Mouse (Mus musculus): ENCODE measurements at regions not wholly inside any gene's neighbourhood (a gene's known extent, or its start where the extent isn't known, plus 50 kb on each side); places are given as distances from the start of the nearest gene placed in this dataset.

DNA sequence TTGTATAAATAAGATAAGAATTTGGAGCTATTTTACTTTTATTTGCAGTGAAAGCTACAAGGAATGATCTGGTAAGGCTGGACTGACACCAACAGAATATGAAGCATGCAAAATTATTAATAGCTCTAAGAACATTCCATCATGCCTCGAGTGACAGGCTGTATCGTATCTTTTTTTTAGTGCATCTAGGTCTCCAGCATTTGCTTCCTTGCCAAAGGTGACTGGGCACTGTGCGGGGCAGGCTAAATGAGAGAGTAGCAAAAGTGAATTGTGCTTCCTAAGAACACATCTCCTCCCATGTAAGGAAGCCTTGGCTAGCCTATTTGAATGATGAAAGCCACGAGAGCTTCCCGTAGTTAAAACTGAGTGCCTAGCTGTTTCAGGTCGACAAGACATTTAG, 261.5 kb upstream of the Ndst3 start:
- no peak for DNase-seq

DNA sequence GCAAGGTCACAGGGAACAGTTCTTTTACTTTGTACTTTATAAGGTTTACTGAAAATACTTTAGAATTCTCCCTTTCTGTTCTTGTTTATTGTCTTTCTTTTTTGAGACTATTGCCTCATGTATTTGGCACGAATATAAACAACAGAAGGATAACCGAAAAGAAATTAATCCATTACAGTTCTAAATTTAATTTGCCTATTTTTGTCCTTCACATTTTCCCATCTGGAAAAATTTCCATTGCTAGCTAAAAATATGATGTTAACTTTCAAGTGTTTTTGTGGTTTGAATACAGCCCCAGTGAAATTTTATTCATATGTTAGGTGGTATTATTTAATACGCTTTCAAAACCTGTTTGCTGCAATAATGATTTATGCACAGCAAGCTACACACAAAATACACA, 276.7 kb upstream of the Ndst3 start:
- no peak for DNase-seq

DNA sequence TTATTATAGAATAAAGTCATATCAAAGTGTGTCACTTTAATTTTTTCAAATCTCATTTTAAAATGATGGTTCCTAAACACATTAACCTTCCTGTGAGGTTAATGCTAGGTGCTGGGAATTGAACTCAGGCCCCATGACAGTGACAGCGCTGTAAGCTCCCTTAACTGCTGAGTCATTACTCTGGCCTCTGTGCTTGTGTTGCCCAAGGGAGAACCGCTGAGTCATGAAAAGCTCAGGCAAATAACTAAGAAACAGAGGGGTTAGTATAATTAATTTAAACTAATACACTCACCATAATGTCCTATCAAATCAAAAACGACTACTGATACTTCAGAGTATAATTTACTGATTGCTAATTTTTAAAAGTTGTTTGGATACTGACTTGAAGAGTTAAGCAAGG, 281.7 kb upstream of the Ndst3 start:
- DNase-seq: no peak

DNA sequence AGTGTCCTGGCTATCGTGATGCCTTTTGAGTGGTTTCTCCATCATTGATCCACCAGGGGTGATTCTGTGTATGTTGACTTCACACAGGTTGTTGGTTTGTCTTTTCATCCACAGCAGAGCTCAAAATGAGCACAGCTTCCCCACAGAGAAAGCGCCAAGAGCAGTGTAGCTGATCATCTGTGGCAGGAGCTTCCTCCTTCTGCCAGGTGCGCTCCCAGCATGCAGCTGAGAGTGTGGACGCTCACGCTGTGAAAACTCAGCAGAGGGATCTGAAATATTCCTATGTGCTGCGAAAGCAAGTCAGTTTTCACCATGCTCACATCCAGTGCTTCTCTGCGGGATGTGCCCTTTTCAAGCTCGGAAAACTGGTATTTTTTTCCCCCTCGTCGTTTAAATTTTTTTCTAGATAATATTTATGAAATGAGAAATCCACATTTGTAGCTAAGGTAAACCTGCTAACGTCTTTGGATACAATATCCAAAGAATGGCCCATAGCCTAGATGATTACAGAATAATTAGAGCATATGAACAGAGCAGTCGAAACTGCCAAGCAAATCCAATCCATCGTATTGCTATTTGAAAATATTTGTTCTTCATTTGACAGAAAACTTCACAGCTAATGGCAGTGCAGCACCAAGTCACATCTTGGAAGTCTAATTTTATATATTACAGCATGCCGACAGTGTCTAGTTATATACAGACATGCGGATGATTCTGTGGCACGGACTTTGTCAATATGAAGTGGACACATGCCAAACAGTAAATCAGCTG, 283.3 kb upstream of the Ndst3 start:
- DNase-seq: peak; percentile 27

DNA sequence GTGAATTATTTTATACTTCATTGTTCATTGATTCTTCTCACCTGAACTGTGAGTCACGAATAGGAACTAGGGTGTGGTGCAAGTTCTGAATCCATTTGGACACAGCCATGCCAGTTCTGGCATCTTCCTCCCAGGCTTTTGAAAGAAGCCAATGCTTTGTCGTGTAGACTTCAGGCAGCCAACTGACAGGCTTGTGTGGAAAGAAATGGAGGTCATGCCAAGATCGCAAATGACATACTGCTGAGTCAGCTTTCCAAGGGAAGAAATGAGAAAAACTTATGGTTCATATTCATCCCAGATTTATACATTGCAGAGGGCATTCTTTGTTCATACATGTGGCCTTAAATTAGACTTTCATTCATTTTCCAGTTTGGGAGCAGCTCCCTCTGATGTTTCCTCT, 285.8 kb upstream of the Ndst3 start:
- DNase-seq: no peak

DNA sequence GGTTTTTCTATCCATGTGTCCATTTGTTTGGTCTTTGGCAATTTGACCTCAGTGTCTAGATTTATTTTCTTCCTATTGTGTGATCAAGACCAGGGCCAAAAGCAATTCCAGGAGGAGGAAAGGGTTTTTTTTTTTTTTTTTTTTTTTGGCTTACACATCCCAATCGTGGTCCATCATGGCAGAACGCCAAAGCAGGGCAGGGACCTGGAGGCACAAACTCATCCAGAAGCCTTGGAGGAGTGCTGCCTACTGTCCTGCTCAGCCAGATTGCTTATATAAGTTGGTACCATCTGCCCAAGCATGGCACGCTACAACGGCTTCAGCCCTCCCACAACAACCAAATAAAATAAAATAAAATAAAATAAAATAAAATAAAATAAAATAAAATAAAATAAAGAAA, 286.5 kb upstream of the Ndst3 start:
- DNase-seq: no peak

DNA sequence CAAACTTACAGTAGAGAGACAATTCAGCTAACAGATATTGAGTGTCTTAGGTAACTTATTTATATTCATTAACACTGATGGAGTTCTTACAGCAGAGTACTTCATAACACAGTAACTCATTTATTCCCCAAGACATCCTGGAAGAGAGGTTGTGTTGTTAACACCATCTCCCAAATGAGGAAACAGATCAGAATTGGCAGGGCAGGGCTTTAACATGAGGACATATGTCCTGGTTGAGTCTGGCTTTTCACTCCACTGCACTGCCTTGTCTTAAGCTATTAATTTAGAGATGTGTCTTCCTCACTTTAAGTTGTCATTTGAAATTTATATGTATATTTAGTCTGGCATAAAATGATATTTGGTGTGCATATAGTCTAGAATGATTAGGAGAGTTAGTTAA, 292.4 kb upstream of the Ndst3 start:
- DNase-seq: no peak

DNA sequence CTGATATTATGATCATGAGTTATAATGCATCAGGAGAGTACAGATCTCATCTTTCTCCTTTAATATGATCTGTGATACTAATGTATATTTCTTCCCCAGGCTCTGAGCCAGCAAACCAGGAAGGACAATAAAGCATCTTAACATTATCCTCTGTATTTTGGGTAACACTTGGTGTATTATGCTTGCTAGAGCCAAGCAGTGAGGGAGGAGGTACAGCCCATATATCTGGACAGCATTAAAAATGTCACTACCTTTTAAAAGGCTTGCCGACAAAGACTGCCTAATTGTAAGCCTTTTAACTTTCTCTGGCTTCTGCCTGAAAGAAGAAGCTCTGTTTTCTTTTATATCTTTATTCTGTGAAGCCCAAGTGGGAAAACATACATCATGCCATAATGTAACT, 292.9 kb upstream of the Ndst3 start:
- no peak for DNase-seq

DNA sequence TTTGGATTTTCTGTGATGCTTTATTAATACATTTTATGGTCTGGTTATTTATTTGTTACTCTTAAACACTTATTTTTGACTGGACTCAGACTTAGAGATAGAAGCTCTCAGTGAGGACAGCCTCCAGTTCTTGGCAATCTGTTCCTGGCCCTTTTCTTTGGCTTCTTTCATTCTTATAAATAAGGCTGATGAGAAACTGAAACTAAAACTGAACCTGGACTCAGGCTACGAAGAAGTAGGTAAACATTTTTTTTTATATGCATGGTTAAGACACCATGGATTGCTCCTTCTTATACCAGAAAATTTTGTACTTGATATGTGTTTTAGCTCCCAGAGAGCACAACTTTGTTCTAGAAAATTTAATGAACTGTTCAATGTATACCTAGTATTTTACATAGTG, 293.4 kb upstream of the Ndst3 start:
- no peak for DNase-seq

DNA sequence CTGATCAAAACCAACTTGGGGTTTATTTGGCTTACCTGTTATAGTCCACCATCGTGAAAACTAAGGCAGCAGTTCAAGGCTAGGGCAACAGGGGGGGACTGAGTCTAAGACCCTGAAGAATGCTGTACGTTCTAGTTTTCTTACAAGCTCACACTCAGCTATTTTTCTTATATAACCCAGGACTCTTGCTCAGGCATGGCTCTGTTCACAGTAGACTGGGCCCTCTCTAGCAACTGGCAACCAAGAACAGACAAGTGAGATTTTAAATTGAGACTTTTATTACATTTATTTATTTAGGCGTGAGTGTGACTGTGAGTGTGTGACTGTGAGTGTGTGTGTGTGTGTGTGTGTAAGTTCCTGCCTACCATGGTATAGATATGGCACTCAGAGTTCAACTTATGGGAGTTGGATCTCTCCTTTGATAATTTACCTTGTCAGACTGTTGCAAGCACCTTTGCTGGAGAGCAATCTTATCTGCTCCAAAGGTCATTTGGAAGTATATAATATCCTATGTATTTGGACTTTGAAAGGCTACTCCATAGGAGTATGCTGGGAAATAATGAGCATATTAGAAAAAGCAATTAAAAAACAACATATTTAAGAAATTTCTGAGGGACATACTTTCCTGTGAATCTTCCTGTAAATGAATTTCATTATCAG, 309.4 kb upstream of the Ndst3 start:
- no peak for DNase-seq

DNA sequence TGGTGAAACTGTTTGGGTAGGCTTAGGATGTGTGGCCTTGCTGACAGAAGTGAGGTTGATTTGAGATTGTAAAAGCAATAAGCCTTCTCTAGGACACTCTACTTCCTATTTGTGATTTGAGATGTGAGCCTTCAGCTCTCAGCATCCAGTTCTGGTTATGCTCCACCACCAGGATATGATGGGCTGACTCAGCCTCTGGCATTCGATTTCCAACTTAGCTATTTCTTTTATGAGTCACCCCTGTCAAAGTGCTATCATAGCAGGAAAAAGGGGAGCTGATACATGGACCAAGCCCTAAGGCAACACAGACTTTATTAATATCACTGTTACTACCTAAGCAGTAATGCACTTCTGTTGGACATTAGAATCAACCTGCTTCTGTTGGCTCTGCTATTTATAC, 310.2 kb upstream of the Ndst3 start:
- no peak for DNase-seq

DNA sequence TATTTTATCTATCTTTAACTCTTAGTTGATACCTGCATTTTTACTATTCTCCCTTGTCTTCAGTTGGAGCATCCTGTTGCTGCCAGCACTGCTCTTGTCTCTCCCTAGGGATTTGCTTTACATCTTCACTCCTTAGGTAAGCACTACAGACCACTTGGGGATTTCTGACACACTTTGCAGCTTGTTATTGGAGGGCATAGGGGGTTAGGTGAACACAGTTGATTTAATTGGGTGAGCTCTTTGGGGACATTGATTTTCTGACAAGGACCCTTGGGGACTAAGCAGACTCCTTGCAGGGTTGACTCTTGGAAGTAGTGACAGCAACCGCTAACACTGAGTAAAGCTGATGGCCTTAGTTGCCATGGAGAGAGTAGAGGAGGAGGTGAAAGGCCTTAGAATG, 309.0 kb upstream of the Tram1l1 start:
- DNase-seq: no peak

DNA sequence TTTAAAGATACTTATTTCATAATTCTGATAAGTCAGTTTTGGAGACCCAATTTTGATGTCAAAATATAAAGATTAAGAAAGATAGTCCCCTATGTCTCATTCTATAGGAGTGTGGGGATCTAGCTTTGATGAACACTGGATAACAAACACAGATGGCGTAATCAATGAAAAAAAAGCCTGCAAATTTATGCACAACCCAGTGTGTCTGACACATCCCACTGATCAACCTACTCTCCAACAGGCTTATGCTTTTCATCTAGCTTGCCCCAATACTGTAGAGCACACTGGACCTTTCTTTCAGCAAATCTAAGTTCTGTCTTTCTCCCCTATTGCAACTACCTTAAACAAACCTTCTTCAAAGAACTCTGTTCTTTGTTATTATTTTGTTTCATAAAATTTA, 302.0 kb upstream of the Tram1l1 start:
- DNase-seq: no peak

DNA sequence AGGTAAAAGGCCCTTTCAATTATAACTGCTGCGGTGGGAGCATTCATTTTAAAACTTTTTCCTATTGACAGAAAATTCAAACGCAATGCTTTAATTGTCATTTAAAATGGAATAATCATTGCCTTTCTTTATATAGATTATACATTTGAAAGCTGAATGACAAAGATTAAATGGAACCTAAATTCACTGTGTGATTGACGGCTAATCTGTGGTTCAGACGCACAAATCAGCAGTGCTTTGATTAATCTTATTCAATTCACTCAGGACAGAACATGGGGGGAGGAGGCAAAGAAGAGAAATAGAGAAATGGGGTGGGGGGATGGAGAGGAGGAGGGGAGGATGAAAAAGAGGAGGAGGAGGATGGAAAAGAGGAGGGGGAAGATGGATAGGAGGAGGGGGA, 294.5 kb upstream of the Tram1l1 start:
- no peak for DNase-seq

DNA sequence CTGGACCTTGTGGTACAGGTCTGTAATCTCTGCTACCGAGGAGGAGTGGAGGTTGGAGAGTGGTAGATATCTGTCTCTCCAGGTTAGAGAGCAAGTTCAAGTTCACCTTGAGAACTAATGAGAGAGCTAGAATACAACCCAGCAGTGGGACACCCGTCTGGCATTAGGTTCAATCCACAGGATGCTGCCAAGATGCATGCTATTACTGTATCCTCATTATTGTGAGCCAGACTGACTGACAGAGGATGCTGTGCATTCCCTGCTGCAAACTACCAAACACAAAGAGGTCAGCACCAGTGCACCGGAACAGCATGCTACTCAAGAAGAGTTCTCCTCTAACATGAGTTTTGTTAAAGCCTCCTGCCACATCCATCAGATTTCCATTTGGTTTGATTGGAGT, 253.6 kb upstream of the Tram1l1 start:
- no peak for DNase-seq

DNA sequence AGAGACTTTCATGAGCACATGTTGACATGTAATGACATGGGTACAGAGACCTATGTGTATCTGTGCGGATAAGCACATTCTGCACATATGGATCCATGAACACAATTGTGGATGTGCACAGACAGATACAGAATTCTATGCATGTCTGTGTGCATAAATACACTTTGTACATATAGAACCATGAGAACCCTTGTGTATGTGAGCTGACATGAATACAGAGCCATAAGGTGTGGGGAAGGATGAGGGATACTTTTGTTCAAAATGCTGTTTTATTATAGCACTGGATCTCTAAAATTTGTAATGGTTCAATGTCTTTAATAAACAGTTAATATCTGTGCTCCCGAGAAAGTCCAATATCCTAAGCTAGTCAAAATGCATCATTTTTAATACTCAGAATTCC, 253.1 kb upstream of the Tram1l1 start:
- no peak for DNase-seq

DNA sequence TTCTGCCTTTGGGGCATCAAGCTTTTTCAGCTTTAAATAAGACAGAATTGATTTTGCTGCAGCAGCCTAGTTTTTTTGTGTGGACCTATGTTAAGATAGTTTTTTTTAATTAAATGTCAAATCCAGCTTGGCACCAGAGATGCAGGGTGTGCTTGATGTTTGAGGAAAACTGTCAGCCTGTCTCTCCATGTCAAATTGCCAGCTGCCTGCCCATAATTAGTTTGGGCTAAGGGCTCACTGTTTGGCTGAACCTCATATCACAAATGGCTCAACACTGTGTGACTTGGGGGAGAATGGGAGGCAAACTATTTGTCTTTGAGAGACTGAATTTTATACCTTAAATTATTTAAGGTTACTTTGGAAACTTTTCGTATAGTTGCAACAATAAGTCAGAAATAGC, 252.7 kb upstream of the Tram1l1 start:
- DNase-seq: no peak

DNA sequence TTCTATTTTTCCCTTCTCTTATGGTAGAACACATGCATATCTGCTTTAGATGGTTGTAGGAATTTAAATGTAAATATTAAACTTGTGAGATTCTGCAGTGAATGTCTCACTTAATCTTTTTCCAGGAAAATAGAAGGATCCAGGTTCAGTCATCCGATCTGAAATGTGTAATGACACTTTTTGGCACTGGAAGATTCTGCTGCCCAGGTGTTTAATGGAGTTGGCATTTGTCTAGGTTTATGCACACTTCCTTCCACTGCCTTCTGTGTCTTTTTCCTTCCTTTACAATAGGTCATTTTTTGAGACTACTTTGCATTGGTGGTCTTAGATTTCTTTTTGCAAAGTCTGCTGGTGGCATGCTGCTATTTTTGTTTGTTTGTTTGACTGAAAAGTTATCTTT, 251.5 kb upstream of the Tram1l1 start:
- no peak for DNase-seq

DNA sequence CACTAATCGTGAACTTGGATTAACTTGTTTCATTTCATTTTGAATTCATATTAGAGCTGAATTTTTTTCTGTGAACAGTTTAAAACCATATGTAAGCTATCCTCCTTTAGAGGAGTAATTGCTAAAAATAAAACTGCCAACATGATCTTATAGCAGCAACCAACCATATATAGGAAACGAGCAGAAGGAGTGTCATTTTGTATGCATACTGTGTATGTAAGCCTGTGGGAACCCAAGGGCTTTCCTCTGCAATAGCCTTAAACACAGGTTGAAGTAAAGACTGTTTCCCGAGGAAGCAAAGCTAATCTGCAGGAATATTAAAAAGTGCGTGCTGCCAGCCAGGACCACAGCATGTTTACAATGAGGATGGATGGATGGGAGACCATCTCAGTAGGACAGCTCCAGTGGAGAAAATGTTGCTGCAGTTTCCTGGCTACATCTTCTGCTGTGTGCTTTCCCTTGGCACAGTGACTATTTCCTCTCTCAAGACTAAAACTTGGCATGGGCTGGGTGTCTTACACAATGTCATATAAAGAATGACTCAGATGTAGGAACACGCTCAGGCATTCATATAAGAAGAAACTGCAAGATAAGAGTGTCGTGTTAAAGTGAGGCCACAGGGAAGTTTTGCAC, 244.6 kb upstream of the Tram1l1 start:
- DNase-seq: peak; percentile 36

DNA sequence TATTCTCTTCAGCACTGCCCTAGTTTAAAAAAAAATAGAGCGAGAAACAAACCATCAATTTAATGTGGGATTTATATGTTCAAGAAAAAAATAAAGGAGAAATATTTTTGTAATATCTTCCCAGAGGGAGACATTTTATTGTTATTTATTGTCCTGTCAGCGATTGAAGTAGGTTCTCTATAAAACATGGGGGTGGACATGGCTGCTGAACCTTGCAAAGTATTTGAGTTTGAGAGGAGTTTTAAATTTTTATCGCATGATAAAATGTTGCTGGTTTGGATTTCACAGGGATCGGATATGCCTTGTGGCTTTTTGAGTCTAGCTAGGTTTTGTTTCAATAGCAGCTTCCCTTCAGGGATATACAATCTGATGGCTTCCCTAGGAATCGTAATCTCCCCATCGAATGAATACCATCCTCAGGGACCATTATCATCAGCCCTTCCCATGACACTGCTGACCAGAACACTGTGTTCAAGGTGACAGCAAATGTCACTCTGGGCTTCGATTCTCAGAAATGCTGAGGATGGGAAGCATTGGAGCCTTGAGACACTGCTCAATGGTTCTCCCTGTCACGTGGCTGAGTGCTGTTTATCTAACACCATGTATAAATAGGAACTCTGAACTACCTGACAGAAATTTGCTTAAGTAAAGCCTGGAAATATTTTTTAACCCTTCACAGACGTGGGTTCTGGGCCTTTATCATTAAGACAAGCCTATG, 228.1 kb upstream of the Tram1l1 start:
- DNase-seq: no peak

DNA sequence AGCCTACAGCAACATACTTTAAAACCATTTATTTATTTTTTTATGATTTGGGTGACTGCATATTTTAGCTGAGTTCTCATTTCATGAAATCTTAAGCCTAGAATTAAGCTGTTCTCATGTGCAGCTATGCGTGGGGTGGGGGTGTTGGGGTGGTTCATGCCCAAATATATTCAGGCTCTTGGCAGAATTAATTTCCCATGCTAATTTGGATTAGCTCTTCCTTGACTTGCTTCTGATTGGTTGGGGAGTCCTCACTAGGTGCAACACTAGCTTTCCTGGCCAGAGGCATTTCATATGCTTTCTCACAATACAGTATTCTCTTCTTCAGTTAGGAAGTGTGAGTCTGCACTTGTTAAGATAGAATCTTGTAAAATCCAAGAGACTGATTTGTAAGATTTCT, 206.7 kb upstream of the Tram1l1 start:
- no peak for DNase-seq

DNA sequence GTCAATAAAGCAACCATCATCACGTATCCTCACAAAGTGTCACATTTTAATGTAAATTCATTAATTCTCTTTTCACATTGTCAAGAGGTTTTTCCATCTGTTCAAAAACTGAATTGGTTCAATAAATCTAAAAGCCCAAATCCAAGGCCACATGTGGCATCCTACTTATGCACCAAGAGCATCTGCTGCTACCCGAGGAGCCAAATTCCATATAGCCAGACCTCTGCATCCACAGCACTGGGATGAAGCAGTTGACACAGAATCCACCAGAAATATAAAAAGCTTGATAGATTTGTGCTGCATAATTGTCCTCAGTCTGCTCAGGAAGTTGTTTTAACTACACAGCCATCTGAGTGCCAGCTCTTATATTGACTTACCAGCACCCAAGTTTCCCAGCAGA, 164.4 kb upstream of the Tram1l1 start:
- no peak for DNase-seq

DNA sequence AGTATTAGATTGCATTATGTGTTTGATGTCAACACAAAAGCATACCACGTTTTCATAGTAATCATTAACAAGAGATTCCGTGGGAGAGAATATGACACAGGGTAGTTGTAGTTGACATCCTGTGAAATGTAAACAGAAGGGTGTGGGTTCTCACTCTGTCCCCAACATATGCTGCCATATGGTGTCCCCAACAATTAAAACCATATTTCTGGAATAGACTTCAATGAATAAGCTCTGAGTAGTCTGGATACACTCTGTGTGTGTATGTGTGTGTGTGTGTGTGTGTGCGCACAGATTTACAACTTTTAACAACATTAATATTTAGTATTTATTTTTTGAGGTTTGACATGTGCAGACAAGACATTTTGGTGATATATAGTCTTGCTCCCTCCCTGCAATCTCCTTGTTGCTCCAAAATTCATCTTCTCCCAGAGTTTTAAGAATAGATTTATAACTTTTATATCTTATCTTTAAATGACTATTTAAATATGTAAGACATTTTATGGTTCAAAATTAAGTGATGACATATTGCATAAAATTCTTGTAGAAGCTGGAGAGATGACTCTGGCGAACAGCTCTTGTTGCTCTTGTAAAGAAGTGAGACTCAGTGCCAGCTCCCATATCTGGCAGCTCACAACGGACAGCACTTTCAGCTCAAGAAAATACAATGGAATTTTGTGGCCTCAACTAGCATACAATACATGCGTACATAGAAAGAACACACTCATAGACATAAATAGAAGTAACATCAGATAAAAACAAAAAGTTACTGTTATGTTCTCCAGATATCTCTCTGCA, 162.6 kb upstream of the Tram1l1 start:
- DNase-seq: no peak
